Mouse (Mus musculus) gastrocnemius, postnatal 25 days (tissue): ENCODE results near the gene Osbpl2. TPM values are rescaled to one million over a fixed set of nuclear protein-coding genes. Genes with fewer than 3 reads are reported as not detected.
A peak's percentile ranks its signal among the peaks of the same experiment; 100 is the strongest.

Source experiments
- DNase-seq: peaks from one replicate; pipeline ENCODE4 v3.0.0; 2022
- microRNA-seq, 2 experiments: library from miRNA; unstranded; fragments of <30 nt; microRNA quantifications; one replicate each; pipeline ENCODE4 v1.2.0; 2021; ENCODE audit warnings: borderline replicate concordance in 2 of 2
- total RNA-seq, 2 experiments: library from RNA; stranded (reverse); gene quantifications; 1 replicate in 1 of 2; 2 replicates in 1 of 2; pipeline ENCODE4 v1.2.3; 2021

Osbpl2 gene
- total RNA-seq, 2 experiments from 2014 or later, result 15.4 to 16.0 TPM

- DNase-seq, result no peak
These were observed 83.2 kb downstream of the Osbpl2 start for GRCm38 (mm10) chr2:180202263-180202662.

- DNase-seq, result no peak
These were observed 83.7 kb downstream of the Osbpl2 start for GRCm38 (mm10) chr2:180202805-180203204.

GRCm38 (mm10) chr2:180204501-180204900 is 85.4 kb downstream of the Osbpl2 start:
- no peak for DNase-seq

- no peak for DNase-seq
These were observed 86.2 kb downstream of the Osbpl2 start for GRCm38 (mm10) chr2:180205083-180205955.

- no peak for DNase-seq
These were observed 86.8 kb downstream of the Osbpl2 start for GRCm38 (mm10) chr2:180205956-180206280.

- peak; percentile 67 for DNase-seq
These were observed 88.7 kb downstream of the Osbpl2 start for GRCm38 (mm10) chr2:180207840-180208239.

- DNase-seq, result no peak
These were observed 89.9 kb downstream of the Osbpl2 start for GRCm38 (mm10) chr2:180208976-180209375.

GRCm38 (mm10) chr2:180212255-180212654 is 93.1 kb downstream of the Osbpl2 start:
- no peak for DNase-seq

Small RNAs within 50 kb of the gene (microRNA-seq; reads per million reads assigned to microRNA genes)
- 0 reads per million in 2 experiments for gene Mir7005

Other genes starting within 250 kb of the Osbpl2 start
- gene Taf4, start 142.7 kb upstream of the Osbpl2 start, total RNA-seq, result 1 to 10 TPM; 7.2 to 9.9 TPM
- gene Lsm14b, start 94.3 kb upstream of the Osbpl2 start, total RNA-seq, result 10 to 100 TPM; 39.7 to 43.9 TPM
- gene Psma7, start 76.9 kb upstream of the Osbpl2 start, total RNA-seq, result 100 to 1,000 TPM; 115 to 123 TPM
- 1 to 10 TPM; 1.7 to 2.2 TPM for gene Ss18l1, start 76.8 kb upstream of the Osbpl2 start, total RNA-seq
- gene Mtg2, start 48.7 kb upstream of the Osbpl2 start, total RNA-seq, result 10 to 100 TPM; 12.5 to 13.2 TPM
- gene Hrh3, start 14.8 kb upstream of the Osbpl2 start, total RNA-seq, result not detected
- gene Adrm1, start 52.2 kb downstream of the Osbpl2 start, total RNA-seq, result 100 to 1,000 TPM in 1 of 2 experiments, 10 to 100 TPM in 1; 88.2 to 102 TPM
- gene Lama5, start 106.6 kb downstream of the Osbpl2 start, total RNA-seq, result 10 to 100 TPM in 1 of 2 experiments, 1 to 10 TPM in 1; 8.0 to 10.0 TPM
- gene Rps21, start 138.1 kb downstream of the Osbpl2 start, total RNA-seq, result 100 to 1,000 TPM; 342 to 348 TPM
- gene Cables2, start 154.2 kb downstream of the Osbpl2 start, total RNA-seq, result 10 to 100 TPM in 1 of 2 experiments, 1 to 10 TPM in 1; 8.6 to 10.7 TPM
- not detected for gene Rbbp8nl, start 170.6 kb downstream of the Osbpl2 start, total RNA-seq
- not detected for gene Gata5, start 215.4 kb downstream of the Osbpl2 start, total RNA-seq